Mouse (Mus musculus): Measurements from ENCODE around the gene Gm973. TPM values are rescaled to one million over a fixed set of nuclear protein-coding genes. Genes with fewer than 3 reads are reported as not detected.

Gene Gm973
- total and polyA plus RNA-seq, 3 experiments: 0.05 to 3.7 TPM; not detected in 1

GRCm38 (mm10) chr1:59483521-59484245, 32.4 kb upstream of the Gm973 start:
- peaks cover 55% of the 10 kb centered on the region for H3K36me3 ChIP-seq (replicated peaks)

GRCm38 (mm10) chr1:59484314-59484713, 31.8 kb upstream of the Gm973 start:
- peaks cover 87% of the 10 kb centered on the region for H3K4me1 ChIP-seq (ENCODE audit: insufficient read depth, low read depth, low read length)
- no peak for TF ChIP-seq POLR2AphosphoS5 (IDR thresholded peaks at IDR 0.05; ENCODE audit: insufficient replicate concordance, low read depth, low read length)
- TF ChIP-seq CTCF (IDR thresholded peaks at IDR 0.05; ENCODE audit: low read depth, low read length): no peak
- no peak for TF ChIP-seq GATA2 (IDR thresholded peaks at IDR 0.05; ENCODE audit: borderline replicate concordance, low read depth, low read length)
- no peak for TF ChIP-seq TAL1 (conservative IDR thresholded peaks at IDR 0.05; ENCODE audit: low read depth, low read length)
- H3K27me3 ChIP-seq (ENCODE audit: insufficient read depth, low read length): no peaks in the 10 kb centered on the region
- ATAC-seq (ENCODE audit: extremely low read depth, insufficient number of reproducible peaks, low FRiP score, poor library complexity, severe bottlenecking) (no peak), DNase-seq (ENCODE audit: low spot score) (no peak)
- H3K36me3 ChIP-seq (replicated peaks): peaks cover 62% of the 10 kb centered on the region
- no peaks in the 10 kb centered on the region for H3K9me3 ChIP-seq (replicated peaks)
- peak overlapping the region; percentile 85 for H3K4me3 ChIP-seq (ENCODE audit: low read depth, low read length)

More at GRCm38 (mm10) chr1:59483521-59484245, 32.4 kb upstream of the Gm973 start:
- ATAC-seq (ENCODE audit: extremely low read depth, insufficient number of reproducible peaks, low FRiP score, poor library complexity, severe bottlenecking): peak; percentile 3; the same call in 1 of the 2 replicates
- Histone ChIP-seq H3K4me1 (ENCODE audit: insufficient read depth, low read depth, low read length) (peaks cover 80% of the 10 kb centered on the region), H3K4me3 (ENCODE audit: low read depth, low read length) (peak overlapping the region; percentile 85), H3K9me3 (replicated peaks) (no peaks in the 10 kb centered on the region), H3K27me3 (ENCODE audit: insufficient read depth, low read length) (no peaks in the 10 kb centered on the region)
- DNase-seq (ENCODE audit: low spot score): no peak
- TF ChIP-seq POLR2AphosphoS5 (IDR thresholded peaks at IDR 0.05; ENCODE audit: insufficient replicate concordance, low read depth, low read length): no peak
- no peak for TF ChIP-seq GATA2 (IDR thresholded peaks at IDR 0.05; ENCODE audit: borderline replicate concordance, low read depth, low read length)
- TF ChIP-seq TAL1 (conservative IDR thresholded peaks at IDR 0.05; ENCODE audit: low read depth, low read length): no peak
- peak; percentile 8; the same call in 1 of the 2 replicates for TF ChIP-seq CTCF (IDR thresholded peaks at IDR 0.05; ENCODE audit: low read depth, low read length)

GRCm38 (mm10) chr1:59484791-59485785, 31.0 kb upstream of the Gm973 start:
- ATAC-seq (ENCODE audit: extremely low read depth, insufficient number of reproducible peaks, low FRiP score, poor library complexity, severe bottlenecking): no peak
- no peaks in the 10 kb centered on the region for H3K27me3 ChIP-seq (ENCODE audit: insufficient read depth, low read length)
- no peaks in the 10 kb centered on the region for H3K9me3 ChIP-seq (replicated peaks)
- TF ChIP-seq TAL1 (conservative IDR thresholded peaks at IDR 0.05; ENCODE audit: low read depth, low read length) (no peak), GATA2 (IDR thresholded peaks at IDR 0.05; ENCODE audit: borderline replicate concordance, low read depth, low read length) (no peak), CTCF (IDR thresholded peaks at IDR 0.05; ENCODE audit: low read depth, low read length) (no peak)
- H3K4me1 ChIP-seq (ENCODE audit: insufficient read depth, low read depth, low read length): peaks cover 82% of the 10 kb centered on the region
- no peak for DNase-seq (ENCODE audit: low spot score)
- H3K4me3 ChIP-seq (ENCODE audit: low read depth, low read length): peak overlapping the region; percentile 85
- peaks cover 68% of the 10 kb centered on the region for H3K36me3 ChIP-seq (replicated peaks)

GRCm38 (mm10) chr1:59485803-59486202, 30.3 kb upstream of the Gm973 start:
- Histone ChIP-seq H3K4me3 (ENCODE audit: low read depth, low read length) (peak overlapping the region; percentile 85; the same call in 1 of the 2 replicates), H3K27me3 (ENCODE audit: insufficient read depth, low read length) (no peaks in the 10 kb centered on the region), H3K36me3 (replicated peaks) (peaks cover 75% of the 10 kb centered on the region), H3K9me3 (replicated peaks) (no peaks in the 10 kb centered on the region), H3K4me1 (ENCODE audit: insufficient read depth, low read depth, low read length) (peaks cover 79% of the 10 kb centered on the region)
- DNase-seq (ENCODE audit: low spot score) (no peak), ATAC-seq (ENCODE audit: extremely low read depth, insufficient number of reproducible peaks, low FRiP score, poor library complexity, severe bottlenecking) (no peak)
- TF ChIP-seq TAL1 (conservative IDR thresholded peaks at IDR 0.05; ENCODE audit: low read depth, low read length) (no peak), GATA1 (IDR thresholded peaks at IDR 0.05; ENCODE audit: borderline replicate concordance, low read length) (no peak), CTCF (IDR thresholded peaks at IDR 0.05; ENCODE audit: low read depth, low read length) (no peak), POLR2AphosphoS5 (IDR thresholded peaks at IDR 0.05; ENCODE audit: insufficient replicate concordance, low read depth, low read length) (no peak), GATA2 (IDR thresholded peaks at IDR 0.05; ENCODE audit: borderline replicate concordance, low read depth, low read length) (no peak)

GRCm38 (mm10) chr1:59487651-59488051, 28.4 kb upstream of the Gm973 start:
- DNase-seq (ENCODE audit: low spot score) (peak; percentile 67), ATAC-seq (ENCODE audit: extremely low read depth, insufficient number of reproducible peaks, low FRiP score, poor library complexity, severe bottlenecking) (peak; percentile 62)
- H3K9me3 ChIP-seq (replicated peaks): no peaks in the 10 kb centered on the region
- peaks cover 87% of the 10 kb centered on the region for H3K36me3 ChIP-seq (replicated peaks)
- H3K4me1 ChIP-seq (ENCODE audit: insufficient read depth, low read depth, low read length): peaks cover 86% of the 10 kb centered on the region
- TF ChIP-seq POLR2AphosphoS5 (IDR thresholded peaks at IDR 0.05; ENCODE audit: insufficient replicate concordance, low read depth, low read length) (no peak), GATA2 (IDR thresholded peaks at IDR 0.05; ENCODE audit: borderline replicate concordance, low read depth, low read length) (no peak), GATA1 (IDR thresholded peaks at IDR 0.05; ENCODE audit: borderline replicate concordance, low read length) (no peak), CTCF (IDR thresholded peaks at IDR 0.05; ENCODE audit: low read depth, low read length) (no peak), TAL1 (conservative IDR thresholded peaks at IDR 0.05; ENCODE audit: low read depth, low read length) (no peak)
- peak overlapping the region; percentile 62; the same call in 1 of the 2 replicates for H3K4me3 ChIP-seq (ENCODE audit: low read depth, low read length)
- H3K27me3 ChIP-seq (ENCODE audit: insufficient read depth, low read length): no peaks in the 10 kb centered on the region

- TF ChIP-seq POLR2AphosphoS5 (IDR thresholded peaks at IDR 0.05; ENCODE audit: insufficient replicate concordance, low read depth, low read length) (no peak), CTCF (IDR thresholded peaks at IDR 0.05; ENCODE audit: low read depth, low read length) (no peak), GATA2 (IDR thresholded peaks at IDR 0.05; ENCODE audit: borderline replicate concordance, low read depth, low read length) (no peak), GATA1 (IDR thresholded peaks at IDR 0.05; ENCODE audit: borderline replicate concordance, low read length) (no peak), TAL1 (conservative IDR thresholded peaks at IDR 0.05; ENCODE audit: low read depth, low read length) (no peak)
- ATAC-seq (ENCODE audit: extremely low read depth, insufficient number of reproducible peaks, low FRiP score, poor library complexity, severe bottlenecking): no peak
- Histone ChIP-seq H3K9me3 (replicated peaks) (no peaks in the 10 kb centered on the region), H3K4me1 (ENCODE audit: insufficient read depth, low read depth, low read length) (peaks cover 86% of the 10 kb centered on the region), H3K4me3 (ENCODE audit: low read depth, low read length) (no peak overlapping the region), H3K27me3 (ENCODE audit: insufficient read depth, low read length) (no peaks in the 10 kb centered on the region), H3K36me3 (replicated peaks) (peaks cover 80% of the 10 kb centered on the region)
- DNase-seq (ENCODE audit: low spot score): no peak
These were observed 27.6 kb upstream of the Gm973 start for GRCm38 (mm10) chr1:59488481-59488880.

All from G1E (cell line).